Mouse (Mus musculus) T-helper 1 cell (primary cell): Measurements from ENCODE around the gene Vmn1r56.
"Not testable (repeated sequence)": the region's sequence is repeated elsewhere in the genome, so short reads cannot be mapped to it uniquely, and the experiment has no call there.

Experiments used
- in situ Hi-C: fragments of 300-600 bp; cut with MboI, MseI; formaldehyde crosslinking; loops from one replicate; pipeline ENCODE4 v1.15.1; 2025; ENCODE audit warnings: high pct_unique_total_duplicates

The Vmn1r56 gene

DNA sequence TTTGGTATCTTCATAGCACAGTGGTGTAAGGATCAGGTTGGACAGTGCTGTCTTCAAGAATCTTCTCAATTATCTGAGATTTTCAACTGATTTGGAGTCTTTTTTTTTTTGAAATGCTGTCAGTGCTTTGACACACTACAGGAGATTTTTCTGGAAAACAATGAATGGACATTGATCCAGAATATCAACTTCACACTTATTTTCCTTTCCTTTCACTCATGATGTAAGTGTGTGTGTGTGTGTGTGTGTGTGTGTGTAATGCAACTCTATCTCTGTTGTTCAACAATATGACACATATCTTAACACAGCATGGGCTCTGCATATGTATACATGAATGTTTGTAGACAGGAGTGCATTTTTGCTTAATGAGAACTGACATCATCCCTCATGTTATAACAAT, at the start of gene Vmn1r56:
Vmn1r56 (minus strand) TSS at position 101 of the 400 bp plus-strand sequence.
- in situ Hi-C loops, result loop anchor here (5.0 kb wide), 1 partner anchor 51 kb away; no protein-coding TSS in a partner anchor

DNA sequence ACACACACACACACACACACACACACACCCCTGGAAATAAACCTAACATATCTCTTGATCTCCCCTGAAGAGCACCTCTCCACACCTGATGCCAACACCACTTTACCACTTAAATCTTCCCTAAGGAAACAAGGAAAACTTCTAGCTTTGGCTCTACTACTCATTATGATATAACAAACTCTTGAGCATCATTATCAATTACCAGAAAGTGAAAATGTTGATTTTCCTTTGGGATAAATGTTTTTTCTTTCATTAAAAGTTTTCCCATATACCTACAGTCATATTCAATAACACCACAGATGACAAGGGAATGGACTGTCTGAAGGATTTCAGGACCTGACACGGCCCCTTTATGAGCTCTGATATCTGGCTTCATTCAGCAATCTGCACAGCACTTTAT, 21.6 kb upstream of the Vmn1r56 start, which contains the start of gene Vmn1r57:
Vmn1r57 (plus strand) TSS at position 301 of the 400 bp plus-strand sequence.
- in situ Hi-C loops, result not testable (repeated sequence)

DNA sequence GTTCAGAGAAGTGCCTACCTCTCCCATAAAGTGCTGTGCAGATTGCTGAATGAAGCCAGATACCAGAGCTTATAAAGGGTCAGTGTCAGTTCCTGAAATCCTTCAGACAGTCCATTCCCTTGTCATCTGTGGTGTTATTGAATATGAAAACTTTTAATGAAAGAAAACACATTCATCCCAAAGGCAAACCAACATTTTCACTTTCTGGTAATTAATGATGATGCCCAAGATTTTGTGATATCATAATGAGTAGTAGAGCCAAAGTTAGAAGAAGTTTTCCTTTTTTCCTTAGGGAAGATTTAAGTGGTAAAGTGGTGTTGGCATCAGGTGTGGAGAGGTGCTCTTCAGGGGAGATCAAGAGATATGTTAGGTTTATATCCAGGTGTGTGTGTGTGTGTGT, 47.0 kb downstream of the Vmn1r56 start, which contains the start of gene Vmn1r55:
Vmn1r55 (minus strand) TSS at position 101 of the 400 bp plus-strand sequence.
- in situ Hi-C loops, result not testable (repeated sequence)
